Mouse (Mus musculus): Measurements from ENCODE around the gene 4931440F15Rik.

DNA sequence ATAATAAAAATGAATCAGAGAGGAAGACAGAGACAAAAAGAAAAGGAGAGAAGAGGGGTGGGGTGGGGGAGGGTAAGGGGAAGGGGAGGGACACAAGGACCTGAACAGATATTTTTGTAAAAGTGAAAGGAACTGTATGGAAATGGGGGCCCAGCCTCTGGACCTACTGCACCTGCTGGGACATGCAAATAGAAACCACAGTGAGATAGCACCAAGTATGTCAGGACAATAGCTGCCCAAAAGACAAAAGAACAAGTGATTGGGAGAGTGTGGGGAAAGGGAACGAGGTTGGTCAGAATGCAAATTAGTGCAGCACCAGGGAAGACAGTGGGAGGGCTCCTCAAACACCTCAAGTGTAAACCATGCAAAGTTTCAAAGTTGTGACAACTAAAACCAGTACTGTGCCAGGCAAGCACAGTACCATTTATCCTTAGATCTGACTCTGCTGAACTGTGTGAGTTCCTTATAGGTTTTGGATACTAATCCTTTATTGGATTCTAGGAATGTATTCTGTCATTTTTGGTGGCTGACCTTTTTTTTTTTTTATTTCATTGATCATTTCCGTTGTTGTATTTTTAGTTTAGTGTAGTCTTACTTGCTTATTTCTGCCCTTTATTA lies 46.0 kb downstream of the 4931440F15Rik start:
- no peak for TF ChIP-seq KAT2A (conservative IDR thresholded peaks at IDR 0.05; ENCODE audit: low read depth, low read length)
- no peak for TF ChIP-seq MAFK (IDR thresholded peaks at IDR 0.05; ENCODE audit: borderline replicate concordance, low read depth, low read length)
- TF ChIP-seq EP300 (IDR thresholded peaks at IDR 0.05; ENCODE audit: low read depth in 1 of 2, low read length in 2 of 2): no peak
- no peak for TF ChIP-seq CTCF (IDR thresholded peaks at IDR 0.05 in 2 of 3, conservative IDR thresholded peaks at IDR 0.05 in 1 of 3; ENCODE audit: control insufficient read depth in 1 of 3, insufficient read depth in 1 of 3, low read depth in 2 of 3, low read length in 3 of 3, poor library complexity in 1 of 3, severe bottlenecking in 1 of 3)
- no peak for TF ChIP-seq USF1 (IDR thresholded peaks at IDR 0.05; ENCODE audit: low read depth, low read length)
- TF ChIP-seq TBP (IDR thresholded peaks at IDR 0.05; ENCODE audit: low read depth, low read length): no peak
- no peak for TF ChIP-seq MXI1 (IDR thresholded peaks at IDR 0.05; ENCODE audit: low read depth, low read length)
- no peak for TF ChIP-seq POLR2A (IDR thresholded peaks at IDR 0.05; ENCODE audit: control insufficient read depth in 1 of 2, insufficient read depth in 1 of 2, low read depth in 1 of 2, low read length in 2 of 2, poor library complexity in 1 of 2)
- no peak for TF ChIP-seq POLR2AphosphoS5 (IDR thresholded peaks at IDR 0.05; ENCODE audit: borderline replicate concordance, low read depth, low read length)
